Mouse (Mus musculus) limb, embryonic 15.5 days (tissue): ENCODE measurements at regions not wholly inside any gene's neighbourhood (a gene's known extent, or its start where the extent isn't known, plus 50 kb on each side); places are given as distances from the start of the nearest gene placed in this dataset.

Experiments used
- ATAC-seq: fragments of 200-750 bp; cut with Nextera tagmentation; 2 replicates; pipeline ENCODE4 v1.8.0; 2017; ENCODE audit warnings: low read depth, moderate TSS enrichment; ENCODE audit not compliant: insufficient number of reproducible peaks, low FRiP score, low TSS enrichment
- H3K27ac ChIP-seq: fragments of 300-500 bp; sonication (generic); 2 replicates; pipeline ENCODE4 v1.5.1; 2015; ENCODE audit warnings: moderate library complexity, mild to moderate bottlenecking, inconsistent platforms
- H3K27me3 ChIP-seq: fragments of 300-500 bp; sonication (generic); 2 replicates; pipeline ENCODE4 v1.6.1; 2015; ENCODE audit warnings: inconsistent platforms
- H3K36me3 ChIP-seq: fragments of 300-500 bp; sonication (generic); 2 replicates; pipeline ENCODE4 v1.6.1; 2015; ENCODE audit warnings: inconsistent platforms
- H3K4me1 ChIP-seq: fragments of 300-500 bp; sonication (generic); 2 replicates; pipeline ENCODE4 v1.6.1; 2015; ENCODE audit warnings: inconsistent platforms
- H3K4me2 ChIP-seq: fragments of 300-500 bp; sonication (generic); 2 replicates; pipeline ENCODE4 v1.6.1; 2015; ENCODE audit warnings: mild to moderate bottlenecking, inconsistent platforms
- H3K4me3 ChIP-seq: fragments of 300-500 bp; sonication (generic); 2 replicates; pipeline ENCODE4 v1.5.1; 2015; ENCODE audit warnings: mild to moderate bottlenecking, inconsistent platforms
- H3K9ac ChIP-seq: fragments of 300-500 bp; sonication (generic); 2 replicates; pipeline ENCODE4 v1.6.1; 2015; ENCODE audit warnings: inconsistent platforms
- H3K9me3 ChIP-seq: fragments of 300-500 bp; sonication (generic); 2 replicates; pipeline ENCODE4 v1.6.1; 2016; ENCODE audit warnings: inconsistent platforms
- WGBS: fragments of 180-500 bp; shearing (Covaris S2); methylation state at CpG from one replicate; pipeline ENCODE4 v1.1.7; 2015; 5-methylcytosine and 5-hydroxymethylcytosine counted together

GRCm38 (mm10) chr5:149815879-149816278 lies 137.8 kb downstream of the B3glct start:
- Histone ChIP-seq H3K27ac (no peak overlapping the region), H3K4me3 (no peak overlapping the region), H3K4me2 (no peak overlapping the region), H3K27me3 (peaks cover 5% of the 10 kb centered on the region; the same call in 1 of the 2 replicates), H3K4me1 (no peaks in the 10 kb centered on the region), H3K36me3 (no peaks in the 10 kb centered on the region), H3K9ac (no peak overlapping the region), H3K9me3 (no peaks in the 10 kb centered on the region)
- ATAC-seq, result no peak
- 31% methylated on average over 3 of the region's 3 CpGs for whole genome bisulfite sequencing

- no peak for ATAC-seq
- WGBS, result 45% methylated on average over 6 of the region's 6 CpGs
- no peaks in the 10 kb centered on the region for H3K9me3 ChIP-seq
- H3K27me3 ChIP-seq, result peaks cover 5% of the 10 kb centered on the region; the same call in 1 of the 2 replicates
- no peak overlapping the region for H3K4me2 ChIP-seq
- no peak overlapping the region for H3K9ac ChIP-seq
- H3K36me3 ChIP-seq, result no peaks in the 10 kb centered on the region
- H3K27ac ChIP-seq, result no peak overlapping the region
- H3K4me1 ChIP-seq, result no peaks in the 10 kb centered on the region
- H3K4me3 ChIP-seq, result no peak overlapping the region
Observed at GRCm38 (mm10) chr5:149818812-149819211, 140.8 kb downstream of the B3glct start.

DNA sequence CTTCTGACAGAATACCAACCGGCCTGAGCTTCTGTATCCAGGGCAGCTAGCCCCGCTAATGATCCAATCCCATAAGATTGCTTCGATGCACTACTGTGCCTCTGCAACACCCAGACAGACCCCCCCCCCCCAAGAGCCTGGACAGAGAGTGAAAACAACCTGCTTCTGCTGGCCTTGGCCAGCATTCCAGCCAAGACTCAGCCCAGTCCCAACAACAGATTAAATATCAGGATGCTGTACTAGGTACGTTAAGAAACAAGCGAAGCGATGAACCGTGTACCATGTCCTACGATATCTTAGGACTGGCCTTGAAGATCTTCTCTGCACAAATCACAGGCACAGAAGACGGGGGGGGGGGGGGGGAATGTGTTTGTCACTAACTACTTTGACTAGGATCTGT lies 145.8 kb downstream of the B3glct start:
- Histone ChIP-seq H3K36me3 (no peaks in the 10 kb centered on the region), H3K4me2 (no peak overlapping the region), H3K27ac (no peak overlapping the region), H3K27me3 (no peaks in the 10 kb centered on the region), H3K4me3 (no peak overlapping the region), H3K9ac (no peak overlapping the region), H3K4me1 (no peaks in the 10 kb centered on the region), H3K9me3 (no peaks in the 10 kb centered on the region)
- 84% methylated on average over 9 of the region's 9 CpGs for WGBS
- ATAC-seq, result no peak

DNA sequence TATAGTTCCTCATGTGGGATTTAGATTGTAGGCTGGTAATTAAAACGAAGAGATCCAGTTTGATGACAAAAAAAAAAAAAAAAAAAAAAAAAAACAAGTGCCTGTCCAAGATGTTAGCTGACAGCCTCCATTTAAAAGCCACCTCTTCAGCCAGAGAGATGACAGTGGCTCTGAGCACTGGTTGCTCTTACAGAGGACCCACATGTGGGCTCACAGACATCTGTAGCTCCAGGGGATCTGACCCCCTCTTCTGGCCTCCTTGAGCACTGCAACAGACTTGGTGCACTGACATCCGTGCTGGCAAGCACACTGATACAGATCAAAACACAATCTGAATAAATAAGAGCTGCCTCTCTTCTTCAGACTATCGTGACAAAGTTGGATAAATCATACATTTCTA lies 149.6 kb downstream of the B3glct start:
- no peak overlapping the region for H3K9ac ChIP-seq
- 44% methylated on average over 3 of the region's 3 CpGs for WGBS
- H3K4me3 ChIP-seq, result no peak overlapping the region
- no peaks in the 10 kb centered on the region for H3K9me3 ChIP-seq
- H3K27me3 ChIP-seq, result no peaks in the 10 kb centered on the region
- H3K36me3 ChIP-seq, result no peaks in the 10 kb centered on the region
- ATAC-seq, result no peak
- no peaks in the 10 kb centered on the region for H3K4me1 ChIP-seq
- no peak overlapping the region for H3K4me2 ChIP-seq
- H3K27ac ChIP-seq, result no peak overlapping the region

DNA sequence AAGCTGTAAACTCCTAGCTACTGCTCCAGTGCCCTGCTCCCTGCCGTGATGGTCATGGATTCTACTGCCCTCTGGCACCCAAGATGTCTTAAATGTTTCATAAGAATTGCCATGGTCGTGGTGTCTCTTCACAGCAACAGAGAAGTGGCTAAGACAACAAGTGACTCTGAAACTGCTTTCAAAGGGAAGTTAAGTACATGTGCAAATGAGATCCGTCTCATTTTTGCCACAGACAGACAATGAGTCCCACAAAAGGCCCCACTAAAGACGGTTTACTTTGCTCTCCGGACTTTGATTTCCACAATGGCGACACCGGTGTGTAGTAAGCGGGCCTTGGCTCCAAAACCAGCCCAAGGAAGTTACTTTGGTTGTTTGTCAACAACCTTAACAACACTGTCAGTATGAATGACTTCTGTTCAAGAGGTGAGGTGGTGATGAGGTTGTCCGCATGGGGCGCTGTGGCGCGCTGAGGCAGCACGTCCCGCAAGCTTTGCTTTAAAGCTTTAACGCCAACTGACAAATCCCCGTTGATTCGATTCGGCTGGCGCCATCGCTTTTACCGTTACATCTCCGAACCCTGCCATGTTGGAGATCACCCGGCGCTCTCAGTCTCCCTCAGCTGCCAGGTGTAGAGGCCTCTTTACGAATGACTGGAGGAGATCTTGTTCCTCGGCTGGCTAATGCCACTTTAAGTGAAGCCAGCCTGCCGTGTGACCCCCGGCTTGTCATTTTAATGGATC lies 153.3 kb downstream of the B3glct start:
- no peaks in the 10 kb centered on the region for H3K9me3 ChIP-seq
- no peak for ATAC-seq
- H3K9ac ChIP-seq, result 0 out of 2 replicates have a peak overlapping the region, but pooled peaks have one; percentile 2
- no peak overlapping the region for H3K27ac ChIP-seq
- no peaks in the 10 kb centered on the region for H3K4me1 ChIP-seq
- no peaks in the 10 kb centered on the region for H3K36me3 ChIP-seq
- 5% methylated on average over 28 of the region's 28 CpGs for WGBS
- H3K4me2 ChIP-seq, result peak overlapping the region; percentile 52
- H3K4me3 ChIP-seq, result peak overlapping the region; percentile 35
- no peaks in the 10 kb centered on the region for H3K27me3 ChIP-seq

GRCm38 (mm10) chr5:149837379-149837778 lies 159.3 kb downstream of the B3glct start:
- WGBS, result 66% methylated on average over 2 of the region's 2 CpGs
- Histone ChIP-seq H3K36me3 (no peaks in the 10 kb centered on the region), H3K4me2 (no peak overlapping the region), H3K27me3 (no peaks in the 10 kb centered on the region), H3K27ac (no peak overlapping the region), H3K9ac (no peak overlapping the region), H3K9me3 (no peaks in the 10 kb centered on the region), H3K4me3 (no peak overlapping the region), H3K4me1 (no peaks in the 10 kb centered on the region)
- no peak for ATAC-seq

DNA sequence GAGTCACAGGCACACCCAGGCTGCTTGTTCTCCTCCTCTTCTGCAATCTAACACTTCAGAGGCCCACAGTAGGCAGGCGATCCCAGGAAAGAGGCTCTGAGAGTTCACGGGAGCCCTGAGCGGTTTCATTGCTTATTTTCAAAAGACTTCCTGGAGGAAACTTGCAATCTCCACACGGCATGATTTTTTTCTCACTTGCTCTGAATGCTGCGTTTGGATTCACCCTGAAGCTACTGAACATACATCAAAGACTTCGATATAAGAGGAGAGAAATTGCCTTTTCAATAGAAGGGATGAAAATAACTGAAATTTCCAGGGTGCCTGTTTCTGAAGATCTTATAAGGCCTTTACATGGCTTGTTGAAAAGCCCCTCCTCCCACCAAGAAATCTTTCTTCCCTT lies 164.5 kb downstream of the B3glct start:
- Histone ChIP-seq H3K9me3 (no peaks in the 10 kb centered on the region), H3K27ac (no peak overlapping the region), H3K36me3 (no peaks in the 10 kb centered on the region), H3K4me3 (no peak overlapping the region), H3K9ac (no peak overlapping the region), H3K4me1 (no peaks in the 10 kb centered on the region), H3K4me2 (no peak overlapping the region), H3K27me3 (0 out of 2 replicates have a peak, but pooled peaks cover 5% of the 10 kb centered on the region)
- WGBS, result 55% methylated on average over 6 of the region's 6 CpGs
- ATAC-seq, result no peak

DNA sequence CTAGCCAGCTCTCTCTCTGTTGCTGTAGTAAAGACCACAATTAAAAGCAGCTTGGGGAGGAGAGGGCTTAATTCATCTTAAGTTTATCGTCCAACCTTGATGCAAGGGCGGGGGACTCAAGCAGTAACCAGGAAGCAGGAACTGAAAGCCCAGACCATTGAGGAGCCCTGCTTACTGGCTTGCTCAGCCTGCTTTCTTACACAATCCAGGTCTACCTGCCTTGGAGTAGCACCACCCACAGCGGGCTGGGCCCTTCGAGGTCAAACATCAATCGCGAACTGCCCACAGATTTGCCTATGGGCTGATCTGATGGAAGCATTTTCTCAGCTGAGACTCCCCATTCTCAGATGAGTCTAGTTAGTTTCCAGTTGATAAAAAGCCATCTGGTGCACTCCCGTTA lies 165.3 kb downstream of the B3glct start:
- Histone ChIP-seq H3K4me3 (no peak overlapping the region), H3K9ac (no peak overlapping the region), H3K27ac (no peak overlapping the region), H3K36me3 (no peaks in the 10 kb centered on the region), H3K4me2 (no peak overlapping the region), H3K4me1 (no peaks in the 10 kb centered on the region), H3K27me3 (0 out of 2 replicates have a peak, but pooled peaks cover 5% of the 10 kb centered on the region), H3K9me3 (no peaks in the 10 kb centered on the region)
- 52% methylated on average over 7 of the region's 7 CpGs for WGBS
- ATAC-seq, result no peak

DNA sequence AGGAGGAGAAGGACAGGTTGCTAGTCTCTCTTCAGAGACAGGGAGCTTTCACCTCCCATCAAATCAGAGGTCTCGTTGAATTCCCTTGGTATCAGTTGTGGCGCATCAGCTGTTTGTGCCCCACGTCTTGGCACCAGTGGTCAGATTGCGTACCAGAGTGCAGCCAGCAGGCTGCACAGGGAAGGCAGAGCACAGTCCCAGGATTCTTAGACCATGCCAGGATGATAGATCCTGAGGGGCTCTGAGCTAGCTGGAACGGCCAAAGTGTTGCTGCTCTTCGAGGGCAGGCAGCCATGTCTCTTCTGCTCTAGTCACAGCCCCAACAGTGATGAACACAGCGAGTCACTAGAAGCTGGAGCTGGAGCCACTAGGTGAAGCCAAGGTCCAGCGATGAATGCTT lies 167.2 kb downstream of the B3glct start:
- Histone ChIP-seq H3K36me3 (no peaks in the 10 kb centered on the region), H3K4me2 (no peak overlapping the region), H3K4me3 (no peak overlapping the region), H3K9me3 (no peaks in the 10 kb centered on the region), H3K9ac (no peak overlapping the region), H3K27me3 (0 out of 2 replicates have a peak, but pooled peaks cover 5% of the 10 kb centered on the region), H3K27ac (no peak overlapping the region), H3K4me1 (no peaks in the 10 kb centered on the region)
- WGBS, result 78% methylated on average over 8 of the region's 8 CpGs
- no peak for ATAC-seq

- Histone ChIP-seq H3K9me3 (no peaks in the 10 kb centered on the region), H3K36me3 (no peaks in the 10 kb centered on the region), H3K4me2 (no peak overlapping the region), H3K4me3 (no peak overlapping the region), H3K27ac (no peak overlapping the region), H3K27me3 (peaks cover 11% of the 10 kb centered on the region; the same call in 1 of the 2 replicates), H3K9ac (no peak overlapping the region), H3K4me1 (0 out of 2 replicates have a peak, but pooled peaks cover 3% of the 10 kb centered on the region)
- 65% methylated on average over 3 of the region's 3 CpGs for WGBS
- no peak for ATAC-seq
Observed at GRCm38 (mm10) chr5:149848465-149848864, 170.0 kb upstream of the Rxfp2 start.

GRCm38 (mm10) chr5:149851011-149851410 lies 167.5 kb upstream of the Rxfp2 start:
- H3K27me3 ChIP-seq, result peaks cover 6% of the 10 kb centered on the region; the same call in 1 of the 2 replicates
- no peaks in the 10 kb centered on the region for H3K36me3 ChIP-seq
- WGBS, result 13% methylated on average over 9 of the region's 9 CpGs
- no peak overlapping the region for H3K9ac ChIP-seq
- ATAC-seq, result no peak
- no peak overlapping the region for H3K27ac ChIP-seq
- no peaks in the 10 kb centered on the region for H3K9me3 ChIP-seq
- H3K4me2 ChIP-seq, result no peak overlapping the region
- H3K4me1 ChIP-seq, result 0 out of 2 replicates have a peak, but pooled peaks cover 3% of the 10 kb centered on the region
- H3K4me3 ChIP-seq, result no peak overlapping the region

- Histone ChIP-seq H3K9me3 (no peaks in the 10 kb centered on the region), H3K9ac (no peak overlapping the region), H3K27ac (no peak overlapping the region), H3K4me1 (0 out of 2 replicates have a peak, but pooled peaks cover 3% of the 10 kb centered on the region), H3K4me3 (no peak overlapping the region), H3K4me2 (peak overlapping the region; percentile 27; the same call in 1 of the 2 replicates), H3K27me3 (peaks cover 6% of the 10 kb centered on the region; the same call in 1 of the 2 replicates), H3K36me3 (no peaks in the 10 kb centered on the region)
- WGBS, result 33% methylated on average over 16 of the region's 16 CpGs
- no peak for ATAC-seq
Observed at GRCm38 (mm10) chr5:149852516-149852915, 166.0 kb upstream of the Rxfp2 start.
